Mouse (Mus musculus) adrenal gland, postnatal 14 days (tissue): Measurements from ENCODE around the gene Sema4d. TPM values are rescaled to one million over a fixed set of nuclear protein-coding genes. Genes with fewer than 3 reads are reported as not detected.
"Not testable (repeated sequence)": the region's sequence is repeated elsewhere in the genome, so short reads cannot be mapped to it uniquely, and the experiment has no call there.

ENCODE experiments used
- DNase-seq: peaks from one replicate; pipeline ENCODE4 v3.0.0; 2021; ENCODE audit warnings: mixed read lengths
- total RNA-seq: library from RNA; stranded (reverse); gene quantifications from 2 replicates; pipeline ENCODE4 v1.2.3, GENCODE M21; 2021

Gene Sema4d
- total RNA-seq, 1 experiment from 2014 or later: 9.5 TPM

GRCm38 (mm10) chr13:51679332-51679731 is 114.2 kb downstream of the Sema4d start:
- no peak for DNase-seq

GRCm38 (mm10) chr13:51678687-51679086 is 114.9 kb downstream of the Sema4d start:
- no peak for DNase-seq

GRCm38 (mm10) chr13:51677630-51678185 is 115.8 kb downstream of the Sema4d start:
- no peak for DNase-seq

- DNase-seq: no peak
Measured at GRCm38 (mm10) chr13:51677041-51677440, 116.5 kb downstream of the Sema4d start.

- DNase-seq: no peak
Measured at GRCm38 (mm10) chr13:51676641-51677040, 116.9 kb downstream of the Sema4d start.

- DNase-seq: not testable (repeated sequence)
Measured at GRCm38 (mm10) chr13:51668195-51668594, 125.4 kb downstream of the Sema4d start.

- DNase-seq: no peak
Measured at GRCm38 (mm10) chr13:51663561-51663960, 130.0 kb downstream of the Sema4d start.

- DNase-seq: no peak
Measured at GRCm38 (mm10) chr13:51659573-51659972, 134.0 kb downstream of the Sema4d start.

GRCm38 (mm10) chr13:51658094-51658493 is 135.5 kb downstream of the Sema4d start:
- no peak for DNase-seq

- no peak for DNase-seq
Measured at GRCm38 (mm10) chr13:51656516-51657235, 136.9 kb downstream of the Sema4d start.

GRCm38 (mm10) chr13:51653961-51654360 is 139.6 kb downstream of the Sema4d start:
- DNase-seq: no peak

GRCm38 (mm10) chr13:51653159-51653558 is 140.4 kb downstream of the Sema4d start:
- DNase-seq: no peak

- peak; percentile 97 for DNase-seq
Measured at GRCm38 (mm10) chr13:51651408-51652064, 142.0 kb downstream of the Sema4d start, which contains the start of gene Secisbp2. TSS of gene Secisbp2 (plus strand) at chr13:51651697.

GRCm38 (mm10) chr13:51649740-51650139 is 143.8 kb downstream of the Sema4d start:
- no peak for DNase-seq

GRCm38 (mm10) chr13:51648237-51648636 is 145.3 kb downstream of the Sema4d start:
- DNase-seq: no peak

- no peak for DNase-seq
Measured at GRCm38 (mm10) chr13:51647770-51648169, 145.8 kb downstream of the Sema4d start.

- DNase-seq: no peak
Measured at GRCm38 (mm10) chr13:51646362-51647027, 147.1 kb downstream of the Sema4d start.

GRCm38 (mm10) chr13:51645872-51646271 is 147.7 kb downstream of the Sema4d start:
- peak; percentile 44 for DNase-seq

GRCm38 (mm10) chr13:51644829-51645789 is 148.4 kb downstream of the Sema4d start, which contains the start of gene Cks2:
TSS of gene Cks2 (plus strand) at chr13:51645232.
- peak; percentile 98 for DNase-seq

GRCm38 (mm10) chr13:51643924-51644828 is 149.4 kb downstream of the Sema4d start:
- DNase-seq: no peak
